Mouse (Mus musculus): ENCODE data around the gene Rbfox3. TPM values are rescaled to one million over a fixed set of nuclear protein-coding genes. Genes with fewer than 3 reads are reported as not detected.

Rbfox3 gene
- polyA plus RNA-seq, 1 experiment from 2014 or later = 0.82 TPM

GRCm38 (mm10) chr11:118609236-118610000 is 302.0 kb downstream of the Rbfox3 start:
- no peaks in the 10 kb centered on the region for H3K36me3 ChIP-seq (ENCODE audit: insufficient read depth, low read length)
- no peaks in the 10 kb centered on the region for H3K9me3 ChIP-seq (replicated peaks; ENCODE audit: low read length)
- H3K4me1 ChIP-seq (replicated peaks; ENCODE audit: insufficient read depth, low read length) = no peaks in the 10 kb centered on the region
- no peak overlapping the region for H3K27ac ChIP-seq
- no peak overlapping the region for H3K9ac ChIP-seq (ENCODE audit: low read depth, low read length)
- 8% methylated on average over 17 of the region's 17 CpGs for WGBS
- no peak for TF ChIP-seq CTCF (IDR thresholded peaks at IDR 0.05; ENCODE audit: low read depth)
- H3K4me3 ChIP-seq (replicated peaks; ENCODE audit: low read depth, low read length) = no peak overlapping the region
- DNase-seq (ENCODE audit: low spot score) (no peak), ATAC-seq (replicated peaks; ENCODE audit: low FRiP score, low read depth) (no peak)
- 0 out of 2 replicates have a peak, but pooled peaks cover 8% of the 10 kb centered on the region for H3K27me3 ChIP-seq (ENCODE audit: insufficient read depth, low read length)
- H3K4me2 ChIP-seq (ENCODE audit: low read length) = no peak overlapping the region

GRCm38 (mm10) chr11:118607927-118608326 is 303.5 kb downstream of the Rbfox3 start:
- Histone ChIP-seq H3K4me3 (replicated peaks; ENCODE audit: low read depth, low read length) (no peak overlapping the region), H3K4me1 (replicated peaks; ENCODE audit: insufficient read depth, low read length) (no peaks in the 10 kb centered on the region), H3K36me3 (ENCODE audit: insufficient read depth, low read length) (no peaks in the 10 kb centered on the region), H3K4me2 (ENCODE audit: low read length) (no peak overlapping the region), H3K27me3 (ENCODE audit: insufficient read depth, low read length) (0 out of 2 replicates have a peak, but pooled peaks cover 8% of the 10 kb centered on the region), H3K9ac (ENCODE audit: low read depth, low read length) (no peak overlapping the region), H3K27ac (no peak overlapping the region), H3K9me3 (replicated peaks; ENCODE audit: low read length) (no peaks in the 10 kb centered on the region)
- TF ChIP-seq CTCF (IDR thresholded peaks at IDR 0.05; ENCODE audit: low read depth) = peak; percentile 17; the same call in 1 of the 2 replicates
- no peak for ATAC-seq (replicated peaks; ENCODE audit: low FRiP score, low read depth)
- no peak for DNase-seq (ENCODE audit: low spot score)
- 50% methylated on average over 8 of the region's 8 CpGs for WGBS

- no peak overlapping the region for H3K27ac ChIP-seq
- H3K4me3 ChIP-seq (replicated peaks; ENCODE audit: low read depth, low read length) = no peak overlapping the region
- no peak for ATAC-seq (replicated peaks; ENCODE audit: low FRiP score, low read depth)
- H3K9ac ChIP-seq (ENCODE audit: low read depth, low read length) = no peak overlapping the region
- WGBS = 77% methylated on average over 2 of the region's 2 CpGs
- no peaks in the 10 kb centered on the region for H3K4me1 ChIP-seq (replicated peaks; ENCODE audit: insufficient read depth, low read length)
- DNase-seq (ENCODE audit: low spot score) = no peak
- no peak for TF ChIP-seq CTCF (IDR thresholded peaks at IDR 0.05; ENCODE audit: low read depth)
- H3K36me3 ChIP-seq (ENCODE audit: insufficient read depth, low read length) = no peaks in the 10 kb centered on the region
- 0 out of 2 replicates have a peak, but pooled peaks cover 8% of the 10 kb centered on the region for H3K27me3 ChIP-seq (ENCODE audit: insufficient read depth, low read length)
- no peak overlapping the region for H3K4me2 ChIP-seq (ENCODE audit: low read length)
- H3K9me3 ChIP-seq (replicated peaks; ENCODE audit: low read length) = no peaks in the 10 kb centered on the region
Observed at GRCm38 (mm10) chr11:118605570-118605969, 305.8 kb downstream of the Rbfox3 start.

GRCm38 (mm10) chr11:118604206-118604605 is 307.2 kb downstream of the Rbfox3 start:
- H3K9me3 ChIP-seq (replicated peaks; ENCODE audit: low read length) = no peaks in the 10 kb centered on the region
- no peaks in the 10 kb centered on the region for H3K36me3 ChIP-seq (ENCODE audit: insufficient read depth, low read length)
- H3K4me1 ChIP-seq (replicated peaks; ENCODE audit: insufficient read depth, low read length) = no peaks in the 10 kb centered on the region
- no peak overlapping the region for H3K4me3 ChIP-seq (replicated peaks; ENCODE audit: low read depth, low read length)
- no peak overlapping the region for H3K9ac ChIP-seq (ENCODE audit: low read depth, low read length)
- no peak overlapping the region for H3K4me2 ChIP-seq (ENCODE audit: low read length)
- no peak for ATAC-seq (replicated peaks; ENCODE audit: low FRiP score, low read depth)
- 0 out of 2 replicates have a peak, but pooled peaks cover 4% of the 10 kb centered on the region for H3K27me3 ChIP-seq (ENCODE audit: insufficient read depth, low read length)
- DNase-seq (ENCODE audit: low spot score) = no peak
- TF ChIP-seq CTCF (IDR thresholded peaks at IDR 0.05; ENCODE audit: low read depth) = no peak
- WGBS = 62% methylated on average over 5 of the region's 6 CpGs
- no peak overlapping the region for H3K27ac ChIP-seq

- 2% methylated on average over 10 of the region's 10 CpGs for WGBS
- DNase-seq (ENCODE audit: low spot score) = peak; percentile 65
Observed at GRCm38 (mm10) chr11:118603126-118603525, 308.3 kb downstream of the Rbfox3 start.

GRCm38 (mm10) chr11:118601484-118601883 is 309.9 kb downstream of the Rbfox3 start:
- no peak for DNase-seq (ENCODE audit: low spot score)
- 54% methylated on average over 9 of the region's 9 CpGs for WGBS
- H3K27ac ChIP-seq = no peak overlapping the region

More at GRCm38 (mm10) chr11:118603126-118603525, 308.3 kb downstream of the Rbfox3 start:
- H3K27ac ChIP-seq = no peak overlapping the region
- no peaks in the 10 kb centered on the region for H3K9me3 ChIP-seq (replicated peaks; ENCODE audit: low read length)
- no peak for TF ChIP-seq CTCF (IDR thresholded peaks at IDR 0.05; ENCODE audit: low read depth)
- H3K27me3 ChIP-seq (ENCODE audit: insufficient read depth, low read length) = no peaks in the 10 kb centered on the region
- H3K4me3 ChIP-seq (replicated peaks; ENCODE audit: low read depth, low read length) = no peak overlapping the region
- H3K36me3 ChIP-seq (ENCODE audit: insufficient read depth, low read length) = no peaks in the 10 kb centered on the region
- no peak for ATAC-seq (replicated peaks; ENCODE audit: low FRiP score, low read depth)
- no peak overlapping the region for H3K4me2 ChIP-seq (ENCODE audit: low read length)
- no peak overlapping the region for H3K9ac ChIP-seq (ENCODE audit: low read depth, low read length)
- no peaks in the 10 kb centered on the region for H3K4me1 ChIP-seq (replicated peaks; ENCODE audit: insufficient read depth, low read length)

More at GRCm38 (mm10) chr11:118601484-118601883, 309.9 kb downstream of the Rbfox3 start:
- no peaks in the 10 kb centered on the region for H3K36me3 ChIP-seq (ENCODE audit: insufficient read depth, low read length)
- H3K9me3 ChIP-seq (replicated peaks; ENCODE audit: low read length) = no peaks in the 10 kb centered on the region
- no peak for ATAC-seq (replicated peaks; ENCODE audit: low FRiP score, low read depth)
- no peak overlapping the region for H3K4me2 ChIP-seq (ENCODE audit: low read length)
- no peak overlapping the region for H3K4me3 ChIP-seq (replicated peaks; ENCODE audit: low read depth, low read length)
- no peaks in the 10 kb centered on the region for H3K4me1 ChIP-seq (replicated peaks; ENCODE audit: insufficient read depth, low read length)
- no peak for TF ChIP-seq CTCF (IDR thresholded peaks at IDR 0.05; ENCODE audit: low read depth)
- H3K27me3 ChIP-seq (ENCODE audit: insufficient read depth, low read length) = no peaks in the 10 kb centered on the region
- H3K9ac ChIP-seq (ENCODE audit: low read depth, low read length) = no peak overlapping the region

All from kidney, postnatal 0 days (tissue).